Mouse (Mus musculus): ENCODE data around the gene Jsrp1. TPM values are rescaled to one million over a fixed set of nuclear protein-coding genes. Genes with fewer than 3 reads are reported as not detected.

Gene Jsrp1
- 100 to 1,000 TPM; 387 to 405 TPM for total RNA-seq (2021)
- long read RNA-seq, experiment 1, transcript Jsrp1-203 (7 exons, 1,108 nt) = major isoform, 217 of 804 reads
- long read RNA-seq, experiment 1, partial matches to known transcripts = 495 of 804 reads
- long read RNA-seq, experiment 1, other reads (novel, unspliced or antisense) = 92 of 804 reads
- long read RNA-seq, experiment 2, transcript Jsrp1-203 (7 exons, 1,108 nt) = major isoform, 336 of 995 reads
- long read RNA-seq, experiment 2, partial matches to known transcripts = 85 of 995 reads
- long read RNA-seq, experiment 2, other reads (novel, unspliced or antisense) = 574 of 995 reads

GRCm38 (mm10) chr10:80813366-80813765, at the start of gene Jsrp1:
Gene Jsrp1 (minus strand): TSS chr10:80813498.
- peak in 1 of 2 experiments; percentile 62 for DNase-seq
- intact Hi-C loops (cut with DNase I) = loop anchor here (5.0 kb wide), 1 partner anchor 174 kb away; no protein-coding TSS in a partner anchor

- no peak for DNase-seq
- intact Hi-C loops (cut with DNase I) = no loop called here
Observed at GRCm38 (mm10) chr10:80862305-80862704, 49.0 kb upstream of the Jsrp1 start.

DNA sequence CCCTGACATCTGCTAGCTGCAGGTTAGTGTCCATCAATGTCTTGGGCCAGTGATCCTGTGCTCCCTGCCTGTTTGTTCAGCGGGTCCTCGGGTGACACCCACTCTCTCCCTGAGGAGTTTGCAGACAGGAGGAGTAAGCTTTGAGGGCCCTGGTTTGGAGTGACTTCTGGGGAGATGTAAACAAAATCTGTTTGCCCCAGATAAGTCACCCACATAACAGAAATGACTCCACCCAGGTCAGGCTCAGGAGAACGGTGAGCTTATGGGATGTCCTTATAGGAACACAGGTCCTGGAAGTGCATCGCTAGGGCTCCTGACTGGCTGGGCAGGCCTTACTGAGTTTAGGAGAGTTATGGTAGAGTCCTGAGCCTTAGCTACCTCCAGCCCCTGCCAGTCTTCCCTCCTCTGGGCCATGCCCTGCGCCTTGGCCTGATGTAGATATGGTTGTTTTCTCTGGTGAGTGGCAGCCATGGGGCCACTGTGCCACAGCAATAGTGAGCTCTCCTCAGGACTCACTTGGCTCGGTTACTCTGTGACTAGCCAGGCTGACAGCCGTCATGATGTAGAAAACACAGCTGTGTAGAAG, 45.1 kb upstream of the Jsrp1 start:
- no peak for DNase-seq
- intact Hi-C loops (cut with DNase I) = no loop called here

- DNase-seq = no peak
- intact Hi-C loops (cut with DNase I) = no loop called here
Observed at GRCm38 (mm10) chr10:80857848-80858247, 44.5 kb upstream of the Jsrp1 start.

GRCm38 (mm10) chr10:80857386-80857785, 44.1 kb upstream of the Jsrp1 start:
- intact Hi-C loops (cut with DNase I) = no loop called here
- DNase-seq = no peak

- intact Hi-C loops (cut with DNase I) = no loop called here
- no peak for DNase-seq
Observed at GRCm38 (mm10) chr10:80856908-80857307, 43.6 kb upstream of the Jsrp1 start.

DNA sequence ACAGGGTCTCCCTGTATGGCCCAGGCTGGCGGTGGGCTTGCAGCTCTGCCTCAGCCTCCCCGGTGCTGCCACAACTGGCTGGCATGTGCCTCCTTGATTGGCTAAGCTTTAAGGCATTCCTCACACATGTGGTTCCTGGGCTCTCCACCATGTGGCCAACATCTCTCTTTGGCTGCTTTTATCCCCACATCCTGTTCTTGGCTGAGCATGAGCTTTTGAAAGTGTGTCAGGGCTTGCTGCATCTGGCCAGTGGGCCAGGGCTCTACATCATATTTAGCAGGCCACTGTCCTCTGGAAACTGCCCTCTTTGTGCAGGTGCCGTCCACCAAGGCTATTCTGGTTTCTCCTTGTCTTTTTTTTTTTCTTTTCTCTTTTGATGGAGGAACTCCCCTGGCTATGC, 43.0 kb upstream of the Jsrp1 start:
- no peak for DNase-seq
- intact Hi-C loops (cut with DNase I) = no loop called here

- DNase-seq = no peak
- intact Hi-C loops (cut with DNase I) = no loop called here
Observed at GRCm38 (mm10) chr10:80855749-80856073, 42.4 kb upstream of the Jsrp1 start.

DNA sequence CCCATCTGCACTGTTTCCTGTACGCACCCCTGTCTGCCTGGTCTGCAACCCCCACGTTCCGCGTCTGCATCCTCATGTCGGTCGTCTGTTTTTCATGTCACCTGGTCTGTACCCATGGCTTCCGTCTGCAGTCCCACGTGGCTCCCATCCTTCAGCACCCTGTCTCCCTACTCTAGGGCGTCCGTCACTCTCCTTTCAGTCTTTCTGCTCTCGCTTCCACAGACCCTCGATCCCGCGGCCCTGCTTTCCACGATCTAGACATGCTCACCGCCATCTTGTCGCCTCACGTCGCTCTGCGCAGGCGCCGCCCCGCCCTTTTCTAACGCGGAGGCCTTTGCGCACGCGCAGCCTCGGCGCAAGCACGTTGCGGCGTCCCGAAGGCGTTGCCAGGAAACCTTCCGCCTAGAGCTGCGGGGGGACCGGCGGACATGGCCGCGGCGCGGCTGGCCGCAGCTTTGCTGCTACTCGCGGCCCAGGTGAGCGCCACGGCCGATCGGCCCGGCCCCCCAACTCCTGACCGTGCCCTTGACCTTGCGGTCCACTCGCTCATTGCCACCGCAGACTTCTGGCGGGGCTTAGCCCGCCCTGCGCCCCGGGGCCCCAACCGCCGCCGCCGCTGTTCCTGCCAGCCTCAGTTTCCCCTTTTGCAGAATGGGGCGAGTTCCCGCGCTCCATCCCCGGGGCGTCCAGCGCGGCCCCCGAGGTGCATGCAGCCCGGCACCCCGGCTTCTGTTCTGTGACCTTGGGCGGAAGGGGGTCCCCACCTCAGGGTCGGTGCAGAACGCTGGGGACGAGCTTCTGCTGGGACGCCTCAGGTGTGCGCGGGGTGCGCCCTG, 41.8 kb upstream of the Jsrp1 start, which contains the start of the genes Lsm7 and Sppl2b:
Gene Lsm7 (minus strand): TSS at position 297 of the 836 bp plus-strand sequence.
Gene Sppl2b (plus strand): TSS at position 363 of the 836 bp plus-strand sequence.
- peak; percentile 95 to 98 for DNase-seq
- intact Hi-C loops (cut with DNase I) = no loop called here

DNA sequence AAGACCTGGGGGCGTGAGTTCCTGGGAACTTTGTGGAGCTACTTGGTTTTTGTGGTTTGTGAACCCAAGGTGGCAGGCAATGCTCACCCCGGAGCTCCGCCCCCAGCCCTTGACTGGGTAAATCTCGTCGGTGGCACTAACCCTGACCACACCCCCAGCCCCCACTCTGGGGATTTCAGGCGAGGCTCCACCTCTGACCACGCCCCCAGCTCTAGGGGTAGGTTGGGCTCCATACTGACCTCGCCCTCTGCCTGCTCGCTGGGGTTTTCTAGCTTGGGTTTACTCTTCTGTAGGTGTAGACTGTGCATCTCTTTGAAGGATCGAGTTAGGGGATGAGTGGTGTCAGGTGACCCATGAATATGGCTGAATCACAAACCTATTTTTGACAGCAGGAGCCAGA, 35.3 kb upstream of the Jsrp1 start:
- intact Hi-C loops (cut with DNase I) = no loop called here
- DNase-seq = peak in 1 of 2 experiments; percentile 48

- no peak for DNase-seq
- intact Hi-C loops (cut with DNase I) = no loop called here
Observed at GRCm38 (mm10) chr10:80845732-80846131, 32.4 kb upstream of the Jsrp1 start.

GRCm38 (mm10) chr10:80845055-80845693, 31.9 kb upstream of the Jsrp1 start:
- no peak for DNase-seq
- intact Hi-C loops (cut with DNase I) = no loop called here

DNA sequence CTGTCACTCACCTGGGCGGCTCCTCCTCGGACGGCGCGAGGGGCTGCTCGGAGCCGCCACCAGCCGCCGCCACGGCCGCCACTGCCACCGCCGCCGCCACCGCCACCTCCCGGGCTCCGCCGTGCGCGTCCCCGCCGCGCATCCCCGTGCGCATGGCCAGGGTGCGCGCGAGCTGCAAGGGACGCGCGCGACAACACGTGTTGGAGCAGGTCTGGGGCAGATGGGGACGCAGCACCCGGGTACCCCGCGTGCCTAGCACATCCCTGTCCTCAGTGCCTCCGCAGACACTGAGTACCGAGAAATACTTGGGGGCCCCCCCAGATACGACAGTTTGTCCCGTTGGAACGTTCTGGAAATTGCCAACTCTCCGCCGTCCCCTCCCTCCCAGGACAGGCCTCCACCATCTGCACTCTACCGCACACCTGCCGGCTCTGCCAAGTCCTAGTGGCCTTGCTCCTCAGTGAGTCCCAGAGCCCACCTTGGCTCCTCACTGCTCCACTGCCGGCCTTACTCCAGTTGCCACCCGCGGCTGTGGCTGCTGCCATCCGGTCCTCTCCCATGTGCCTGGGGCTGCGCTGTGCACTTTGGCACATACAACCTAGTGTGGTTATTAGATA, 30.7 kb upstream of the Jsrp1 start, which contains the start of gene Lingo3:
Gene Lingo3 (minus strand): TSS at position 109 of the 617 bp plus-strand sequence.
- no peak for DNase-seq
- intact Hi-C loops (cut with DNase I) = no loop called here

GRCm38 (mm10) chr10:80843087-80843930, 30.0 kb upstream of the Jsrp1 start:
- DNase-seq = no peak
- intact Hi-C loops (cut with DNase I) = no loop called here

DNA sequence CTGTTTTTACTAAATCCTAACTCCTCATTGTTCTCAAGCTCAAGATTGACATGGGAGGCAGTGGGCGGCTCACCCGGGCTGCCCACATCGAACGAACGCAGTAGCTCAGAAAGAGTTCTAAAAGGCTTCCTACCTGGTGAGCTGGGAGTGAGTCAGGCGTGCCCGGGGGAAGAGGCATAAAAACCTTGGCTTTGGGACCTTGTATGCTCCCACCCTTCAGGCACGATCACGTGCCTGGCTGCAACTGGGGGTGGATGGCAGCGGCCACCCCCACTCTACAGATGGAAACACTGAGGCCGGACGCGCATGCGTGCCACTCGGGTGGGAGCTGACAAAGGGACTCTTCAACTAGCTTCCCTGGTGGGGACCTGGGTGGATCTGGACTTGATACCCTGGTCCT, 29.0 kb upstream of the Jsrp1 start:
- intact Hi-C loops (cut with DNase I) = no loop called here
- DNase-seq = no peak

GRCm38 (mm10) chr10:80841685-80842084, 28.4 kb upstream of the Jsrp1 start:
- no peak for DNase-seq
- intact Hi-C loops (cut with DNase I) = no loop called here

- no peak for DNase-seq
Observed at GRCm38 (mm10) chr10:80839848-80840247, 26.6 kb upstream of the Jsrp1 start.

DNA sequence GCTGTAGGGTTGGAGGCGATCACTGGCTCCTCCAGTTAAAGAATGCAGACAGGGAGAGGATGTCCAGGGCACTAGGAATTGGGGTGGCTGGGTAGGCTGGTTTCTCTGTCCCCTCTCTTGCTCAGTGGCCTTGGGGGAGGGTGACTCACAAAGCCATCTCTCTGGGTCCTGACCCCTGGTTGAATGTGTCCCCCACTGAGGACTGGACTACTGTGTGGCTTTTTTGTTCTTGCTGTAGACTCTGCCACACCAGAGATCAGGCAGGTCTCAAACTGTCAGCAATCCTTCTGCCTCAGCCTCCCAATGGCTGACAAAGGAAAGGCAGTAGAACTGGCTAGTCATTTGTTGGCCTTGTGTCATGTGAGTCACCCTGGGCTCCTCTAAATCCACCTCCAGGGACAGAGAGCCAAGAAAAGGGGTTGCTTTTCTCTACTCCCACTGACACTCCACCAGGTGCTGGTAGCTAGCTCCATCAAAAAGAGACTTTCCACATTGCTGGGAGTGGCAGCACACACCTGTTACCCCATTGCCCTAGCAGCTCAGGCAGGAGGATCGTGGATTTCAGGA, 25.1 kb upstream of the Jsrp1 start:
- intact Hi-C loops (cut with DNase I) = no loop called here
- DNase-seq = no peak

More at GRCm38 (mm10) chr10:80839848-80840247, 26.6 kb upstream of the Jsrp1 start:
- intact Hi-C loops (cut with DNase I) = no loop called here

DNA sequence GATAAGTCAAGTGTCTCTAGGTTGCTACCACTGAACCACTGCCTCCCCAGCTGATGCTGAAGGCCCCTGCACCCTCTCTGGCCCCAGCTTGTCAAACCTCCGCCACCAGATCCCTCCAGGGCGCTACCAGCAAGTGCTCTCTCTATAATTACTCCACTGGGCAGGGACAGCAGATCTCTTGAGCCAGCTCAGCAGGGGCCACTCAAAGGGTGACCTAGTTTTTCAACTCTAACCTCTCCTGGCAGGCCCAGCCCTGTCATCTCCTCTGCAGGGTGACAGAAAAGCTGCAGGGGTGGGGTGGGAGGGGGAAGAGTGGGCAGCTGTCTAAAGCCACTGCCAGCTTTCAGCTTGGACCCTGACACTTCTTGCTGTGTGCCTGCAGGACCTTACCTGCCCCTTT, 24.5 kb upstream of the Jsrp1 start:
- no peak for DNase-seq
- intact Hi-C loops (cut with DNase I) = no loop called here
